Mouse (Mus musculus): ENCODE measurements around the gene Gm13306.
"Not testable (repeated sequence)": the region's sequence is repeated elsewhere in the genome, so short reads cannot be mapped to it uniquely, and the experiment has no call there.

Gm13306 gene

DNA sequence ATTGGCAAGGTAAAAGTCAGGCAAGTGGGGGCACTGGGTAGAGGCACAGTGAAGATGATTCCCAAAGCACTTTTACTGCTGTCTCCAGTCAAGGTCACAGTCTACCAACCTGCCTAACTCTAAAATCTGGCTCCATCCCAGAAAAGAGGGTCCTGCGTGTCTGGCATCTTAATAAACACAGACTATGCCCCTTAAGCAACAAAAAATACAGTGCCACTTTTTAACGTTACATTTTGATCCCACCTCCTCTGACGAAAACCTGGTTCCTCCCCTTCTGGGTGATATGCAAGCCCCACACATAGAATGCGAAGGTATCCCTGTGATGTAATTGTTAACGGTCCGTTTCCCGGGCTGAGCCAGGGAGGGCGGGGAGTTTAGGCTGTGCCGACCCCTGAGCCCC, at the start of gene Gm13306:
Gene Gm13306, plus strand, starts transcription at position 301 of the 400 bp plus-strand sequence.
- not testable (repeated sequence) for DNase-seq (ENCODE audit: low read depth, low spot score)

DNA sequence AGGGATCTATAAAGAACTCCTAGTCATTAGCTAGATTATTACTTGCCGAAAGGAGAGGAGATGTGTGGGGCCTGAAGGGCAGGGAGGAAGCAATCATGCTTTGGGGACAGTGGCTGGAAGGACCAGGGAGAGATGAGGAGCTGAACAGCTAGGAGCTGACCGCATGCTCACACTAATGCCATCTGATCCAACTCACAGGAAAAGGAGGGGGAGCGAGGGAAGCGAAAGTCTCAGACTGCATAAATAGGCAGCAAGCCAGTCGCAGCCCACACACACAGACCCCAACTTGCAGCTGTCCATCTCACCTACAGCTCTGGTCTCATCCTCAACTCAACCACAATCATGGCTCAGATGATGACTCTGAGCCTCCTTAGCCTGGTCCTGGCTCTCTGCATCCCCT, 38.7 kb upstream of the Gm13306 start, which contains the start of gene Gm13304:
Gene Gm13304, plus strand, starts transcription at position 301 of the 400 bp plus-strand sequence.
- not testable (repeated sequence) for DNase-seq (ENCODE audit: low read depth, low spot score)

DNA sequence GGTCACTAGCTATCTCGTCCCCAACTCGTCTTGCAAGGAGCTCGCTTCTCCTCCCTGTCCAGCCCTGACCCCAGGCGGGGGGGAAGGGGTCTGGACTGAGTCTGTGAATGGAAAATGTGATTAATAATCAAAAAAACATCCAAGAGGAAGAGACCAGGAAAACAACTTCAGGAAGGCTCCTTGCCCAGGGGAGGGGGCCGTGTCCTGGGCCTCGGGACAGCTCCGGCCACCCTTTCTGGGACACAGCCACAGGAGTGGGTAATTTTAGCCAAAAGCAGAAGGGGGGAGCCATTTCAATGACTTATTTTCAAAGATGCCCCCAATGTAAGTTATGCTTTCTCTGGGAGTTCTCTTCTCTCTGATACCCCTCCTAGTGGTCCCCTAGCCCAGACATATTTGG, 15.3 kb downstream of the Gm13306 start, which contains the start of gene Gm13305:
Gene Gm13305, minus strand, starts transcription at position 101 of the 400 bp plus-strand sequence.
- not testable (repeated sequence) for DNase-seq (ENCODE audit: low read depth, low spot score)

DNA sequence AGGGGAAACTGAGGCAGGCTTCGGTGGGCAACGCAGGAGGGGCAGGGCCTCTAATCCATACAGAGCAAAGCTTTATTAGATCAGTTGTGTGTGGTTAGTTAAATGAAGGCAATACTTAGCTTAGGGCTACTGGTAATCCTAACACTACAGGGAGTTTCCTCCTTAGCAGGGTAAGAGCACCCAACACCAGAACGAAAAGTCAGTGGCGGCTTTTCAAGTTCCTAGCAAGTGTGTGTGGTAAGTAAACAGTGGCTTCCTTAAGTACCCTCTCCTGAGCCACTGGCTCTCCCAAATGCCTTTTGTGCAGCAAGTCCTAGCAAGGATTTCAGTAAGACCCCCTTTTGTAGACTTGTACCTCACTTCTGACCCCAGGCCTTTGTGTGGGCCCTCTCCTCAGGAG, 25.0 kb downstream of the Gm13306 start:
- not testable (repeated sequence) for DNase-seq (ENCODE audit: low read depth, low spot score)

DNA sequence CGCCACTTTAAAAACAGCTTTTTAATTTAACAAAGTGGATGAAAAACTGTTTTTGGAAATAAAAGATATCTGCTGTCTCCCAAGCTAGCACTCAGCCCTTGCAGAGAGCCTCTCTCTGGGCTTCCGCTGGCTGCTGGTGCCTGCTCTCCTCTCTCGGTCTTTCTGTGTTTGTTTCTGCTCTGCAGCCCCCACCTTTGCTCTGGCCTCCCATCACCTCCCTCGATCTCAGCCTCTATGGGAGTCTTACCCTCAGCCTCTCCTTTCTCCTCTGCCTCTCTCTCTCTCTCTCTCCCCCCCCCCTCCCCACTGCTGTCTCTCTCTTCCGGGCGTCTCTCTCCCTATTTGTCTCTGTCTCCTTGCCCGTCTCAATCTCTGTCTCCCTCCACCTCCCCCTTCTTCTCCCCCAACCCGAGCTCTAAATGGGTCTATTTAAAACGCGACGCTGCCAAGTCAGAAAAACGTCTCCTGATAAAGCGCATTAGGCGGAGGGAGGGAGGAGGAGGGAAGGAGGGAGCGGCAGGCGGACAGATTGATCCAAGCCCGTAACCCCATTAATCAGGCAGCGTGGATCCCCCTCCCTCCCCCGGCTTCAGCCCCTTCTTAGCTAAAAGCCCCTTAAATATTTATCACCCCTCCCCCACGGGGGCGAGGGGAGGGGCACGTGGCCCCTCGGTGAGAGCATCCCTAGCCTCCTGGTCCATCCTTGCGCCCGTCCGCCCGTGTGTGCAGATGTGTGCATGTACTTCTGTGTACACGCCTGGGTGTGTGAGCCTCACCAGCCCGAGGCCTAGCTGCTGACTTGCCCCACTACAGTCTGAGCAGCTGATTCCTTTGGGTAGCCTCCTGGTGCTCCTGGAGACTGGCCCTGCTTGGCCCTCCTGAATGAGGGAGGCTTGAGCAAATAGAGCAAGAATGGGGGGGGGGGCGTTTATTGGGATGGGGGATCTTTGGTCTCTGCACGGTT, 30.3 kb downstream of the Gm13306 start:
- DNase-seq (ENCODE audit: low read depth, low spot score): not testable (repeated sequence)

DNA sequence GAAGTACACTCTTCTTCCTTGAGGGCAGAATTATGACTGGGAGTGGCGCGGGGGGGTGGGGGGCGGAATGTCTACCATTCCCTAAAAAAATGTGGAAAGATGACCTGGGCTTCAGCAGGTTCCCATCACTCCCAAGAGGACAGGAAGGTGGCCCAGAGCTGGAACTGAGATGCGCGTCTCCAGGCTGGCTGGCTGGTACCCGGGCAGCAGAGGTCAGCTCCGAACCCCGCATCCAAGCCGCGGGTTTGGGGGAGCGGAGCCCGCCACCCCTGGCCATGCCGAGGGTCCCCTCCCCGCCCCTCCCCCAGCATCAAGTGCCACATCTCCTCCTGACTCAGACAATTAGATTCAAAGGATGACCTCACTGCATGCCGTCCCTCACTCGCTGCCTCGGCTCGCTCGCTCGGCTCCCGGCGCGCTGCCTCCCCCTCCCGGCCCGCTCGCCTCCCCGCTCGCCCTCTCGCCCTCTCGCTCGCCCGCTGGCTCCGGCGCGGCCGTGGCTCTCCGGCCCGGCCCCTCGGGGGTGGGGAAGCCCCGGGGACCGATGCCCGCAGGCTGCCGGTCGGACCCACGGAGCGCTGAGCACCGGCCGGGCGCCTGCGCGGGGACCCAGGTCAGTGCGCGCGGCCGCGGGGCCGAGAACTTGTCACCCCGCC, 31.2 kb downstream of the Gm13306 start:
- not testable (repeated sequence) for DNase-seq (ENCODE audit: low read depth, low spot score)

DNA sequence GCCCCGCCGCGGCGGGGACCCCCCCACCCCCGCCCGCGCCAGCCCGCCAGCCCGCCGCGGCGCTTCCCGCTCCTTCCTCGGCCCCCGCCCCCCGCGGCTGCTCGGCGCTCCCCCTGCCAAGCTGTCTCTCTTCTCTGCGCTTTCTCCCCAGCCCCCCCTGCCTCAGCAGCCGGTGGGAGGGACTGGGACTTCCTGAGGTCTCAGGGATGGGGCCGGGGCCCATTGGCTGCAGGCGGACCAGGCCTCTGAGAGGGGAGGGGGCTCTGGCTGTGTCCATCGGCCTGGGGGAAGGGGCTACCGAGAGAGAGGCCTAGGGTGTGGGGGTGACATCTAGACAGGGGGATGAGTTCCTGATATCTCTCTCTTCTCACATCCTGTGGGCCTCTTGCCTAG, 31.7 kb downstream of the Gm13306 start:
- DNase-seq (ENCODE audit: low read depth, low spot score): not testable (repeated sequence)
